Mouse (Mus musculus): ENCODE results near the gene Gm11032. TPM values are rescaled to one million over a fixed set of nuclear protein-coding genes. Genes with fewer than 3 reads are reported as not detected.
"Not testable (repeated sequence)": the region's sequence is repeated elsewhere in the genome, so short reads cannot be mapped to it uniquely, and the experiment has no call there.

The Gm11032 gene
- polyA plus RNA-seq (2015; fragmentation: Nextera tagmentation; extraction: Ambion mirVana), result not detected in 2 replicates

GRCm38 (mm10) chr11:4620017-4620485, at the start of gene Gm11032:
Gm11032 (plus strand) TSS chr11:4620067.
- WGBS (ENCODE audit: insufficient replicate concordance), result 70% methylated on average over 16 of the region's 16 CpGs
- Histone ChIP-seq H3K27me3 (peaks cover 21% of the 10 kb centered on the region), H3K9ac (no peak within 1 kb of the TSS), H3K4me2 (no peak within 1 kb of the TSS), H3K4me1 (replicated peaks) (no peaks in the 10 kb centered on the region), H3K9me3 (replicated peaks) (no peaks in the 10 kb centered on the region), H3K36me3 (replicated peaks) (no peaks in the 10 kb centered on the region), H3K4me3 (replicated peaks) (no peak within 1 kb of the TSS), H3K27ac (replicated peaks) (no peak within 1 kb of the TSS)
- ATAC-seq (ENCODE audit: insufficient read depth), result no peak

DNA sequence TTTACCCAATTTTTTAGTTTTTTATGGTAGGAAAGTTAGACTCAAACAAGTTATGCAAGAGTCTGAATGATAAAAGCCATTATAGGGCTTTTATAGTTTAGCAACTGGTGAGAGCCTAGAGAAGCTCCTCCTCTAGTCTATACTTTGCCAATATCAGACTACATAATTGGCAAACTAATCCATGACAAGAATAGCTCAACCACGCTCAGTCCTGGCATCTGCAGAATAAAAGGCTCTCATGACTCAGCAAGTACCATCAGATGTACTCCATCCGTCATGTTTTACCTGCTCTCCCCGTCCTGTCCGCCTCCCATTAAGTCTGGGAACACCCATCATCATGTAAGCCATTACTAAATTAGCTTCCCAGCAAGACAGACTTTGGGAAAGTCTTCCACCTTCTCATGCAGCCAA, 48.4 kb upstream of the Gm11032 start:
- ATAC-seq (ENCODE audit: insufficient read depth), result no peak
- 0 out of 2 replicates have a peak, but pooled peaks cover 2% of the 10 kb centered on the region for H3K36me3 ChIP-seq (replicated peaks)
- no peak overlapping the region for H3K4me2 ChIP-seq
- no peak overlapping the region for H3K4me3 ChIP-seq (replicated peaks)
- no peaks in the 10 kb centered on the region for H3K9me3 ChIP-seq (replicated peaks)
- peak overlapping the region; percentile 35 for H3K27ac ChIP-seq (replicated peaks)
- 63% methylated on average over 4 of the region's 4 CpGs for WGBS (ENCODE audit: insufficient replicate concordance)
- no peak overlapping the region for H3K9ac ChIP-seq
- H3K27me3 ChIP-seq, result no peaks in the 10 kb centered on the region
- peaks cover 58% of the 10 kb centered on the region for H3K4me1 ChIP-seq (replicated peaks)

GRCm38 (mm10) chr11:4576090-4576732, 43.7 kb upstream of the Gm11032 start:
- peak overlapping the region; percentile 43 for H3K4me2 ChIP-seq
- 23% methylated on average over 2 of the region's 2 CpGs for WGBS (ENCODE audit: insufficient replicate concordance)
- not testable (repeated sequence) for H3K9me3 ChIP-seq (replicated peaks); H3K9ac ChIP-seq; H3K36me3 ChIP-seq (replicated peaks); H3K27me3 ChIP-seq
- peak overlapping the region; percentile 1 for H3K4me3 ChIP-seq (replicated peaks)
- peaks cover 66% of the 10 kb centered on the region for H3K4me1 ChIP-seq (replicated peaks)
- ATAC-seq (ENCODE audit: insufficient read depth), result peak; percentile 89
- H3K27ac ChIP-seq (replicated peaks), result peak overlapping the region; percentile 92

- H3K4me2 ChIP-seq, result peak overlapping the region; percentile 43
- peak overlapping the region; percentile 1; the same call in 1 of the 2 replicates for H3K4me3 ChIP-seq (replicated peaks)
- WGBS (ENCODE audit: insufficient replicate concordance), result 14% methylated on average over 2 of the region's 2 CpGs
- H3K27me3 ChIP-seq, result no peaks in the 10 kb centered on the region
- H3K27ac ChIP-seq (replicated peaks), result peak overlapping the region; percentile 92
- H3K36me3 ChIP-seq (replicated peaks), result 0 out of 2 replicates have a peak, but pooled peaks cover 2% of the 10 kb centered on the region
- no peak overlapping the region for H3K9ac ChIP-seq
- peak; percentile 74 for ATAC-seq (ENCODE audit: insufficient read depth)
- peaks cover 66% of the 10 kb centered on the region for H3K4me1 ChIP-seq (replicated peaks)
- H3K9me3 ChIP-seq (replicated peaks), result no peaks in the 10 kb centered on the region
Measured at GRCm38 (mm10) chr11:4577079-4577478, 42.8 kb upstream of the Gm11032 start.

- Histone ChIP-seq H3K27me3 (no peaks in the 10 kb centered on the region), H3K4me2 (no peak overlapping the region), H3K27ac (replicated peaks) (peak overlapping the region; percentile 56), H3K36me3 (replicated peaks) (peaks cover 4% of the 10 kb centered on the region), H3K4me3 (replicated peaks) (no peak overlapping the region), H3K4me1 (replicated peaks) (peaks cover 70% of the 10 kb centered on the region), H3K9me3 (replicated peaks) (no peaks in the 10 kb centered on the region), H3K9ac (no peak overlapping the region)
- 69% methylated on average over 2 of the region's 2 CpGs for WGBS (ENCODE audit: insufficient replicate concordance)
- no peak for ATAC-seq (ENCODE audit: insufficient read depth)
Measured at GRCm38 (mm10) chr11:4578682-4579081, 41.2 kb upstream of the Gm11032 start.

- Histone ChIP-seq H3K9me3 (replicated peaks) (no peaks in the 10 kb centered on the region), H3K9ac (peak overlapping the region; percentile 33), H3K27me3 (no peaks in the 10 kb centered on the region), H3K4me2 (peak overlapping the region; percentile 69), H3K27ac (replicated peaks) (peak overlapping the region; percentile 51), H3K4me3 (replicated peaks) (peak overlapping the region; percentile 97), H3K36me3 (replicated peaks) (peaks cover 23% of the 10 kb centered on the region), H3K4me1 (replicated peaks) (peaks cover 47% of the 10 kb centered on the region)
- 70% methylated on average over 4 of the region's 4 CpGs for WGBS (ENCODE audit: insufficient replicate concordance)
- no peak for ATAC-seq (ENCODE audit: insufficient read depth)
Measured at GRCm38 (mm10) chr11:4591811-4592210, 28.1 kb upstream of the Gm11032 start.

GRCm38 (mm10) chr11:4593491-4593848, 26.4 kb upstream of the Gm11032 start:
- H3K27me3 ChIP-seq, result no peaks in the 10 kb centered on the region
- no peak for ATAC-seq (ENCODE audit: insufficient read depth)
- 15% methylated on average over 5 of the region's 5 CpGs for WGBS (ENCODE audit: insufficient replicate concordance)
- peak overlapping the region; percentile 95 for H3K27ac ChIP-seq (replicated peaks)
- H3K4me1 ChIP-seq (replicated peaks), result peaks cover 40% of the 10 kb centered on the region
- H3K4me3 ChIP-seq (replicated peaks), result peak overlapping the region; percentile 97
- peak overlapping the region; percentile 100 for H3K9ac ChIP-seq
- H3K9me3 ChIP-seq (replicated peaks), result no peaks in the 10 kb centered on the region
- H3K4me2 ChIP-seq, result peak overlapping the region; percentile 69
- H3K36me3 ChIP-seq (replicated peaks), result peaks cover 11% of the 10 kb centered on the region

- peaks cover 9% of the 10 kb centered on the region for H3K36me3 ChIP-seq (replicated peaks)
- peak overlapping the region; percentile 69 for H3K4me2 ChIP-seq
- H3K27me3 ChIP-seq, result no peaks in the 10 kb centered on the region
- ATAC-seq (ENCODE audit: insufficient read depth), result peak; percentile 85
- H3K27ac ChIP-seq (replicated peaks), result peak overlapping the region; percentile 95
- H3K4me1 ChIP-seq (replicated peaks), result peaks cover 40% of the 10 kb centered on the region
- H3K9me3 ChIP-seq (replicated peaks), result no peaks in the 10 kb centered on the region
- peak overlapping the region; percentile 97 for H3K4me3 ChIP-seq (replicated peaks)
- WGBS (ENCODE audit: insufficient replicate concordance), result under 1% methylated on average over 45 of the region's 45 CpGs
- H3K9ac ChIP-seq, result peak overlapping the region; percentile 100
Measured at GRCm38 (mm10) chr11:4593849-4594607, 25.8 kb upstream of the Gm11032 start.

- ATAC-seq (ENCODE audit: insufficient read depth), result peak; percentile 92
- no peaks in the 10 kb centered on the region for H3K27me3 ChIP-seq
- peak within 1 kb of the TSS; percentile 69 for H3K4me2 ChIP-seq
- 2% methylated on average over 53 of the region's 53 CpGs for WGBS (ENCODE audit: insufficient replicate concordance)
- H3K27ac ChIP-seq (replicated peaks), result peak within 1 kb of the TSS; percentile 95
- peak within 1 kb of the TSS; percentile 100 for H3K9ac ChIP-seq
- H3K36me3 ChIP-seq (replicated peaks), result 0 out of 2 replicates have a peak, but pooled peaks cover under 1% of the 10 kb centered on the region
- H3K9me3 ChIP-seq (replicated peaks), result no peaks in the 10 kb centered on the region
- H3K4me3 ChIP-seq (replicated peaks), result peak within 1 kb of the TSS; percentile 97
- peaks cover 37% of the 10 kb centered on the region for H3K4me1 ChIP-seq (replicated peaks)
Measured at GRCm38 (mm10) chr11:4594608-4595500, 25.0 kb upstream of the Gm11032 start, which contains the start of gene Mtmr3. Mtmr3 (minus strand) TSS chr11:4594863.

GRCm38 (mm10) chr11:4598411-4598810, 21.5 kb upstream of the Gm11032 start:
- no peak overlapping the region for H3K27ac ChIP-seq (replicated peaks)
- peaks cover 17% of the 10 kb centered on the region for H3K4me1 ChIP-seq (replicated peaks)
- no peak overlapping the region for H3K4me3 ChIP-seq (replicated peaks)
- 76% methylated on average over 2 of the region's 2 CpGs for WGBS (ENCODE audit: insufficient replicate concordance)
- no peak overlapping the region for H3K9ac ChIP-seq
- no peaks in the 10 kb centered on the region for H3K36me3 ChIP-seq (replicated peaks)
- H3K27me3 ChIP-seq, result peaks cover 10% of the 10 kb centered on the region; the same call in 1 of the 2 replicates
- no peaks in the 10 kb centered on the region for H3K9me3 ChIP-seq (replicated peaks)
- ATAC-seq (ENCODE audit: insufficient read depth), result no peak
- no peak overlapping the region for H3K4me2 ChIP-seq
